Mouse (Mus musculus): Measurements from ENCODE around the gene Nkapd1. TPM values are rescaled to one million over a fixed set of nuclear protein-coding genes. Genes with fewer than 3 reads are reported as not detected.
"Not testable (repeated sequence)": the region's sequence is repeated elsewhere in the genome, so short reads cannot be mapped to it uniquely, and the experiment has no call there.

The Nkapd1 gene
- polyA plus RNA-seq, 2 experiments, result 20.4 to 27.8 TPM

- Histone ChIP-seq H3K4me1 (ENCODE audit: control insufficient read depth, insufficient read depth, low read length) (no peaks in the 10 kb centered on the region), H3K4me3 (replicated peaks; ENCODE audit: low read length) (no peak overlapping the region), H3K4me2 (replicated peaks; ENCODE audit: low read depth, low read length, severe bottlenecking) (no peak overlapping the region), H3K9ac (ENCODE audit: low read depth, low read length, severe bottlenecking) (no peak overlapping the region), H3K9me3 (ENCODE audit: control insufficient read depth, low read length) (no peaks in the 10 kb centered on the region), H3K36me3 (ENCODE audit: control insufficient read depth, insufficient read depth, low read length) (peaks cover 41% of the 10 kb centered on the region), H3K27ac (replicated peaks; ENCODE audit: low read depth, low read length) (no peak overlapping the region), H3K27me3 (ENCODE audit: control insufficient read depth, insufficient read depth, low read length) (no peaks in the 10 kb centered on the region)
- no peak for ATAC-seq (ENCODE audit: low FRiP score, low read depth)
- 54% methylated on average over 2 of the region's 2 CpGs for whole genome bisulfite sequencing
- DNase-seq (ENCODE audit: low spot score), result no peak
- no peak for TF ChIP-seq POLR2A (IDR thresholded peaks at IDR 0.05; ENCODE audit: borderline replicate concordance, extremely low read depth, insufficient read depth, insufficient read length)
Observed at GRCm38 (mm10) chr9:50633059-50633458, 15.8 kb upstream of the Nkapd1 start.

DNA sequence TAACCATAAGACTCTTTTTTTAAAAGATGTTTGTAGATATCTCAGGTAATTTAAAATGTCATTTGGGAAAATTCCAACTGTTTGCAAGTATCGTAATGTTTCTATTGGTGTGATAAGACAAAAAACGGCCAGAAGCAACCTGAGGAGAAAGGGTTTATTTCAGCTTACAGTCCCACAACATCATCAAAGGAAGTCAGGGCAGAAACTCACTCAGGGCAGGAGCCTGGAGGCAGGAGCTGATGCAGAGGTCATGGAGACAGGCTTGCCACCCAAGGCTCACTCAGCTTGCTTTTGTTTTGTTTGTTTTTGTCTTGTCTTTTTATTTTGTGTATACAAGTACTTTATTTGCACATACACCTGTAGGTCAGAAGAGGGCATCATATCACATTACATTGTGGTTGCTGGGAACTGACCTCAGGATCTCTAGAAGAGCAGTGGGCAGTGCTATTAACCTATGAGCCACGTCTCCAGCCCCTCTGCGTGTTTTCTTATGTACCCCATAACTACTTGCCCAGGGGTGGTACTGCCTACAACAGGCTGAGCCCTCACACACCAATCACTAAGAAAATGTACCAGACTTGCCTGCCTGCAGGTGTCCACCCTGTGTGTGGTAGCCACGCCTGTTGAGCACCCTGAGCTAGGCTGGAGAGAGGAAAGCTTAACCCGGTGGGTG, 14.9 kb upstream of the Nkapd1 start:
- no peak for TF ChIP-seq POLR2A (IDR thresholded peaks at IDR 0.05; ENCODE audit: borderline replicate concordance, extremely low read depth, insufficient read depth, insufficient read length)
- Histone ChIP-seq H3K4me2 (replicated peaks; ENCODE audit: low read depth, low read length, severe bottlenecking) (no peak overlapping the region), H3K9me3 (ENCODE audit: control insufficient read depth, low read length) (no peaks in the 10 kb centered on the region), H3K27ac (replicated peaks; ENCODE audit: low read depth, low read length) (no peak overlapping the region), H3K9ac (ENCODE audit: low read depth, low read length, severe bottlenecking) (no peak overlapping the region), H3K4me3 (replicated peaks; ENCODE audit: low read length) (no peak overlapping the region), H3K27me3 (ENCODE audit: control insufficient read depth, insufficient read depth, low read length) (no peaks in the 10 kb centered on the region), H3K4me1 (ENCODE audit: control insufficient read depth, insufficient read depth, low read length) (no peaks in the 10 kb centered on the region), H3K36me3 (ENCODE audit: control insufficient read depth, insufficient read depth, low read length) (peaks cover 33% of the 10 kb centered on the region)
- 85% methylated on average over 6 of the region's 6 CpGs for WGBS
- ATAC-seq (ENCODE audit: low FRiP score, low read depth), result no peak
- DNase-seq (ENCODE audit: low spot score), result no peak

GRCm38 (mm10) chr9:50630903-50631302, 13.6 kb upstream of the Nkapd1 start:
- H3K4me2 ChIP-seq (replicated peaks; ENCODE audit: low read depth, low read length, severe bottlenecking); H3K9me3 ChIP-seq (ENCODE audit: control insufficient read depth, low read length); ATAC-seq (ENCODE audit: low FRiP score, low read depth); H3K4me1 ChIP-seq (ENCODE audit: control insufficient read depth, insufficient read depth, low read length); H3K27ac ChIP-seq (replicated peaks; ENCODE audit: low read depth, low read length); H3K27me3 ChIP-seq (ENCODE audit: control insufficient read depth, insufficient read depth, low read length); H3K9ac ChIP-seq (ENCODE audit: low read depth, low read length, severe bottlenecking); H3K4me3 ChIP-seq (replicated peaks; ENCODE audit: low read length); DNase-seq (ENCODE audit: low spot score): not testable (repeated sequence)
- WGBS, result 82% methylated on average over 6 of the region's 8 CpGs
- H3K36me3 ChIP-seq (ENCODE audit: control insufficient read depth, insufficient read depth, low read length), result peaks cover 24% of the 10 kb centered on the region

DNA sequence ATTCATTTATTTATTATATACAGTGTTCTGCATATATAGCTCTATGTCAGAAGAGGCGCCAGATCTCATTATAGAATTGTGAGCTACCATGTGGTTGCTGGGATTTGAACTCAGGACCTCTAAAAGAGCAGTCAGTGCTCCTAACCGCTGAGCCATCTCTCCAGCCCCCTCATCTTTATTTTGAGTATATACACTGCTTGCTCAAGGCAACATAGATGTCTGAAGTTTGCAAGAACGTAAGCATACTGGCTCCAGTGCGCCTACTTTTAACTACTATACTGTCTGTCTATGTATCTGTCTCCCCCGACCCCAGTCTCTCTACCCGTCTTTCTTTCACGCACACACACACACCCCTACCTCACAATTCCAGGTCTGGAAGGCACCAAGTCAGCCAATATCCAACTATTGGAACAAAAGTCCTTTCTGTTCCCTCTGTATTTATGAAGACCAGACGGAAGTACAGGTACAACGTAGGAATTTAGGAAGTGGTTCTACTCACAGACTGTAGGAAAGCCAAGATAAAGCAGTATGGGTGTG, 598 bp upstream of the Nkapd1 start:
- Histone ChIP-seq H3K4me1 (ENCODE audit: control insufficient read depth, insufficient read depth, low read length) (peaks cover 8% of the 10 kb centered on the region), H3K9me3 (ENCODE audit: control insufficient read depth, low read length) (no peaks in the 10 kb centered on the region), H3K36me3 (ENCODE audit: control insufficient read depth, insufficient read depth, low read length) (peaks cover 22% of the 10 kb centered on the region), H3K4me3 (replicated peaks; ENCODE audit: low read length) (peak overlapping the region; percentile 67), H3K27me3 (ENCODE audit: control insufficient read depth, insufficient read depth, low read length) (no peaks in the 10 kb centered on the region), H3K9ac (ENCODE audit: low read depth, low read length, severe bottlenecking) (no peak overlapping the region), H3K27ac (replicated peaks; ENCODE audit: low read depth, low read length) (no peak overlapping the region), H3K4me2 (replicated peaks; ENCODE audit: low read depth, low read length, severe bottlenecking) (peak overlapping the region; percentile 74)
- WGBS, result 58% methylated on average over 9 of the region's 9 CpGs
- no peak for DNase-seq (ENCODE audit: low spot score)
- ATAC-seq (ENCODE audit: low FRiP score, low read depth), result no peak
- TF ChIP-seq POLR2A (IDR thresholded peaks at IDR 0.05; ENCODE audit: borderline replicate concordance, extremely low read depth, insufficient read depth, insufficient read length), result no peak

DNA sequence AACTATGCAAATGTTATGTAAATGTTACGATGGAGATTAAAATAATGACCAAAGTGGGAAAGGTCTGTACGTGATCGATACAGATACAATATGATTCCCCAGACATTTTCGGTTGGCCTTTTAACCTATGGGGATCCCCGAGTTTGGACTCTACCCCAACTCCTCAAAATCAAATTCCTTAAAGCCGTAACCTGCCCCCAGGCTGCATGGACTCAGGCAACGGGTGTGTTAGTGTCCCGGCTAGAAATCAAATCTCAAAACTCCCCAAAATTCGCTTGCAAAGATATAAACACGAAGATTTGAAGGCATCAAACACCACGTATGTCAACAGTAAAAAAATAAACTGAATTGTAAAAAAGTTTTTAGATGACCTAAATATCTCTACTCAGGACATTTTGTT, 1.1 kb downstream of the Nkapd1 start:
- H3K9me3 ChIP-seq (ENCODE audit: control insufficient read depth, low read length), result no peaks in the 10 kb centered on the region
- peaks cover 8% of the 10 kb centered on the region for H3K4me1 ChIP-seq (ENCODE audit: control insufficient read depth, insufficient read depth, low read length)
- no peak overlapping the region for H3K27ac ChIP-seq (replicated peaks; ENCODE audit: low read depth, low read length)
- TF ChIP-seq POLR2A (IDR thresholded peaks at IDR 0.05; ENCODE audit: borderline replicate concordance, extremely low read depth, insufficient read depth, insufficient read length), result no peak
- H3K36me3 ChIP-seq (ENCODE audit: control insufficient read depth, insufficient read depth, low read length), result peaks cover 36% of the 10 kb centered on the region
- peak overlapping the region; percentile 67 for H3K4me3 ChIP-seq (replicated peaks; ENCODE audit: low read length)
- WGBS, result 38% methylated on average over 11 of the region's 11 CpGs
- no peak for DNase-seq (ENCODE audit: low spot score)
- no peaks in the 10 kb centered on the region for H3K27me3 ChIP-seq (ENCODE audit: control insufficient read depth, insufficient read depth, low read length)
- no peak for ATAC-seq (ENCODE audit: low FRiP score, low read depth)
- H3K9ac ChIP-seq (ENCODE audit: low read depth, low read length, severe bottlenecking), result peak overlapping the region; percentile 87
- H3K4me2 ChIP-seq (replicated peaks; ENCODE audit: low read depth, low read length, severe bottlenecking), result peak overlapping the region; percentile 74

All from limb, embryonic 14.5 days (tissue).